Mouse (Mus musculus) spleen, postnatal 0 days (tissue): Measurements from ENCODE around the gene Kir3dl1. TPM values are rescaled to one million over a fixed set of nuclear protein-coding genes. Genes with fewer than 3 reads are reported as not detected.

Source experiments
- polyA plus RNA-seq: library from polyadenylated mRNA; unstranded; fragments of >200 nt; fragmentation: Nextera tagmentation; extraction: Ambion mirVana; gene quantifications from 2 replicates; pipeline ENCODE4 v1.2.1, GENCODE M21; 2015

Kir3dl1 gene
- polyA plus RNA-seq, result not detected in 2 replicates

DNA sequence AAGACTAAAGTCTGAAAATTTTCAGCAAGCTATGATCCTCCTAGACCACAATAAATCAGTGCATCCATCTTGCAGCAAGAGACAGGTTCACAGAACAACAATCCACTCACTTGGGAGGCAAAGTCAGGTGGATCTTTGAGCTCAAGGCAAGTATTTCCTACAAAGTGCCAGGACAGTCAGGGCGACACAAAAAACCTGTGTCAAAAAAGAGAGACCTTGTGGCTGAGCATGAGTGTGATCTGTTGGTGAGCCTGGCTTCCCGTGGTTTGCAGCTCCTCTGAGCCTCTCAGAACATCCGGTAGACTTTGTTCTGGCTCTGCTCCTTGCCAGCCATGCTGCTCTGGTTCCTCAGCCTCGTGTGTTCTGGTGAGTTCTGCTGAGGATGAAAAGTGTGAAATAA is at the start of gene Kir3dl1:
TSS of gene Kir3dl1 (plus strand) at position 301 of the 400 bp plus-strand sequence.

DNA sequence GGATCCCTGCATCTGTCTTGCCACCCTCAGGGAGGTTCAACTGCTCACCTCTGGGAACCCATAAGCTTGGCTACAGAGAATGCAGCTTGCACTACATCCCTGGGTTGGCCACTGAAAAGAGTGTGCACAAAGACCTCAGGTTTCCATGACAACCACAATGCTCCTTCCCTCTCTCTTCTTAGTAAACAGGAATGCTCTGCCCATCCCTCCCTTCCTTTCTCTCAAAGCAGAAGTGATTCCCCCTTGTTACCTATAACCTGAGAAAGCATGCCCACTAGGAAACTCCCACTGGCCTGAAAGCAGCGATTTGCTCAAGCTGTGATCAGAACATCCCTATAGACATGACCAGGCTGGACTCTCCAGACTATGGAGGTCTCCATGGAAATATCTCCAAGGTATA is 26.2 kb downstream of the Kir3dl1 start, which contains the start of gene Kir3dl2:
TSS of gene Kir3dl2 (minus strand) at position 101 of the 400 bp plus-strand sequence.

Other genes with a start within 250 kb of the Kir3dl1 start
- 143 and 151 TPM in 2 replicates for gene Bex3, start 247.7 kb upstream of the Kir3dl1 start, polyA plus RNA-seq
- not detected in 2 replicates for gene Kir3dl2, start 26.1 kb downstream of the Kir3dl1 start, polyA plus RNA-seq
- 1.8 and 3.0 TPM in 2 replicates for gene Tceal3, start 72.8 kb downstream of the Kir3dl1 start, polyA plus RNA-seq
- 2.3 and 3.8 TPM in 2 replicates for gene Tceal1, start 190.0 kb downstream of the Kir3dl1 start, polyA plus RNA-seq
- 193 and 199 TPM in 2 replicates for gene Morf4l2, start 225.7 kb downstream of the Kir3dl1 start, polyA plus RNA-seq